Mouse (Mus musculus): ENCODE results near the gene Abcb9. TPM values are rescaled to one million over a fixed set of nuclear protein-coding genes. Genes with fewer than 3 reads are reported as not detected.

Gene Abcb9
- polyA plus RNA-seq (2016; fragmentation: Nextera tagmentation; extraction: Ambion mirVana), result 0.89 and 2.4 TPM in 2 replicates

GRCm38 (mm10) chr5:124095596-124096232, at the start of gene Abcb9:
Gene Abcb9 (minus strand): TSS chr5:124095798.
- H3K9me3 ChIP-seq, result 0 out of 2 replicates have a peak, but pooled peaks cover 2% of the 10 kb centered on the region
- H3K4me1 ChIP-seq, result peaks cover 28% of the 10 kb centered on the region
- peak within 1 kb of the TSS; percentile 80 for H3K27ac ChIP-seq
- peak; percentile 99 for DNase-seq (ENCODE audit: low spot score)
- H3K36me3 ChIP-seq, result no peaks in the 10 kb centered on the region
- peaks cover 21% of the 10 kb centered on the region for H3K27me3 ChIP-seq (ENCODE audit: insufficient read depth, poor library complexity, severe bottlenecking)
- WGBS, result under 1% methylated on average over 42 of the region's 42 CpGs
- H3K4me3 ChIP-seq, result peak within 1 kb of the TSS; percentile 69

GRCm38 (mm10) chr5:124138066-124138465, 42.5 kb upstream of the Abcb9 start:
- Histone ChIP-seq H3K4me3 (no peak overlapping the region), H3K36me3 (peaks cover 83% of the 10 kb centered on the region), H3K27ac (no peak overlapping the region; the same call in 1 of the 2 replicates), H3K4me1 (0 out of 2 replicates have a peak, but pooled peaks cover 7% of the 10 kb centered on the region), H3K9me3 (no peaks in the 10 kb centered on the region), H3K27me3 (ENCODE audit: insufficient read depth, poor library complexity, severe bottlenecking) (no peaks in the 10 kb centered on the region)
- DNase-seq (ENCODE audit: low spot score), result no peak
- WGBS, result 71% methylated on average over 7 of the region's 7 CpGs

GRCm38 (mm10) chr5:124134261-124134660, 38.7 kb upstream of the Abcb9 start:
- H3K4me3 ChIP-seq, result no peak overlapping the region
- H3K9me3 ChIP-seq, result no peaks in the 10 kb centered on the region
- no peak overlapping the region for H3K27ac ChIP-seq
- DNase-seq (ENCODE audit: low spot score), result no peak
- H3K36me3 ChIP-seq, result peaks cover 90% of the 10 kb centered on the region
- H3K27me3 ChIP-seq (ENCODE audit: insufficient read depth, poor library complexity, severe bottlenecking), result no peaks in the 10 kb centered on the region
- WGBS, result 85% methylated on average over 5 of the region's 5 CpGs
- 0 out of 2 replicates have a peak, but pooled peaks cover 7% of the 10 kb centered on the region for H3K4me1 ChIP-seq

GRCm38 (mm10) chr5:124125093-124125492, 29.5 kb upstream of the Abcb9 start:
- Histone ChIP-seq H3K9me3 (no peaks in the 10 kb centered on the region), H3K4me1 (peaks cover 20% of the 10 kb centered on the region; the same call in 1 of the 2 replicates), H3K36me3 (peaks cover 98% of the 10 kb centered on the region), H3K27me3 (ENCODE audit: insufficient read depth, poor library complexity, severe bottlenecking) (no peaks in the 10 kb centered on the region), H3K27ac (no peak overlapping the region), H3K4me3 (no peak overlapping the region)
- WGBS, result 79% methylated on average over 11 of the region's 11 CpGs
- no peak for DNase-seq (ENCODE audit: low spot score)

GRCm38 (mm10) chr5:124122357-124122756, 26.8 kb upstream of the Abcb9 start:
- no peaks in the 10 kb centered on the region for H3K27me3 ChIP-seq (ENCODE audit: insufficient read depth, poor library complexity, severe bottlenecking)
- no peak overlapping the region for H3K4me3 ChIP-seq
- WGBS, result 92% methylated on average over 18 of the region's 18 CpGs
- H3K4me1 ChIP-seq, result peaks cover 26% of the 10 kb centered on the region
- H3K27ac ChIP-seq, result no peak overlapping the region
- DNase-seq (ENCODE audit: low spot score), result no peak
- peaks cover 99% of the 10 kb centered on the region for H3K36me3 ChIP-seq
- no peaks in the 10 kb centered on the region for H3K9me3 ChIP-seq

- Histone ChIP-seq H3K9me3 (no peaks in the 10 kb centered on the region), H3K4me3 (no peak overlapping the region), H3K36me3 (peaks cover 81% of the 10 kb centered on the region), H3K27ac (no peak overlapping the region), H3K27me3 (ENCODE audit: insufficient read depth, poor library complexity, severe bottlenecking) (no peaks in the 10 kb centered on the region), H3K4me1 (peaks cover 37% of the 10 kb centered on the region)
- WGBS, result 71% methylated on average over 5 of the region's 5 CpGs
- DNase-seq (ENCODE audit: low spot score), result no peak
Measured at GRCm38 (mm10) chr5:124119204-124119603, 23.6 kb upstream of the Abcb9 start.

GRCm38 (mm10) chr5:124115990-124116845, 20.6 kb upstream of the Abcb9 start, which contains the start of gene Arl6ip4:
Gene Arl6ip4 (plus strand): TSS chr5:124116089.
- 1% methylated on average over 64 of the region's 64 CpGs for WGBS

GRCm38 (mm10) chr5:124115531-124115930, 19.9 kb upstream of the Abcb9 start:
- Histone ChIP-seq H3K27ac (peak overlapping the region; percentile 96), H3K9me3 (no peaks in the 10 kb centered on the region), H3K36me3 (peaks cover 51% of the 10 kb centered on the region), H3K4me3 (peak overlapping the region; percentile 86), H3K27me3 (ENCODE audit: insufficient read depth, poor library complexity, severe bottlenecking) (no peaks in the 10 kb centered on the region), H3K4me1 (peaks cover 52% of the 10 kb centered on the region)
- no peak for DNase-seq (ENCODE audit: low spot score)
- 19% methylated on average over 7 of the region's 7 CpGs for WGBS

More at GRCm38 (mm10) chr5:124115990-124116845, 20.6 kb upstream of the Abcb9 start, which contains the start of gene Arl6ip4:
- H3K27me3 ChIP-seq (ENCODE audit: insufficient read depth, poor library complexity, severe bottlenecking), result no peaks in the 10 kb centered on the region
- H3K27ac ChIP-seq, result peak within 1 kb of the TSS; percentile 96
- peaks cover 58% of the 10 kb centered on the region for H3K36me3 ChIP-seq
- DNase-seq (ENCODE audit: low spot score), result peak; percentile 84
- peaks cover 50% of the 10 kb centered on the region for H3K4me1 ChIP-seq
- no peaks in the 10 kb centered on the region for H3K9me3 ChIP-seq
- peak within 1 kb of the TSS; percentile 86 for H3K4me3 ChIP-seq

GRCm38 (mm10) chr5:124114276-124115025, 18.9 kb upstream of the Abcb9 start:
- no peaks in the 10 kb centered on the region for H3K27me3 ChIP-seq (ENCODE audit: insufficient read depth, poor library complexity, severe bottlenecking)
- WGBS, result 90% methylated on average over 24 of the region's 24 CpGs
- H3K4me3 ChIP-seq, result peak overlapping the region; percentile 12; the same call in 1 of the 2 replicates
- no peak for DNase-seq (ENCODE audit: low spot score)
- peaks cover 52% of the 10 kb centered on the region for H3K4me1 ChIP-seq
- no peak overlapping the region for H3K27ac ChIP-seq
- peaks cover 40% of the 10 kb centered on the region for H3K36me3 ChIP-seq
- H3K9me3 ChIP-seq, result no peaks in the 10 kb centered on the region

- peaks cover 49% of the 10 kb centered on the region for H3K4me1 ChIP-seq
- peak overlapping the region; percentile 94 for H3K4me3 ChIP-seq
- no peaks in the 10 kb centered on the region for H3K9me3 ChIP-seq
- peaks cover 26% of the 10 kb centered on the region for H3K36me3 ChIP-seq
- peak; percentile 86 for DNase-seq (ENCODE audit: low spot score)
- H3K27me3 ChIP-seq (ENCODE audit: insufficient read depth, poor library complexity, severe bottlenecking), result no peaks in the 10 kb centered on the region
- H3K27ac ChIP-seq, result peak overlapping the region; percentile 97
- 16% methylated on average over 14 of the region's 14 CpGs for WGBS
Measured at GRCm38 (mm10) chr5:124113030-124113429, 17.4 kb upstream of the Abcb9 start.

GRCm38 (mm10) chr5:124112531-124112930, 16.9 kb upstream of the Abcb9 start:
- Histone ChIP-seq H3K36me3 (peaks cover 21% of the 10 kb centered on the region), H3K27me3 (ENCODE audit: insufficient read depth, poor library complexity, severe bottlenecking) (no peaks in the 10 kb centered on the region), H3K9me3 (no peaks in the 10 kb centered on the region), H3K4me1 (peaks cover 47% of the 10 kb centered on the region), H3K4me3 (peak overlapping the region; percentile 94), H3K27ac (peak overlapping the region; percentile 97)
- no peak for DNase-seq (ENCODE audit: low spot score)
- under 1% methylated on average over 18 of the region's 18 CpGs for WGBS

GRCm38 (mm10) chr5:124111742-124112497, 16.3 kb upstream of the Abcb9 start, which contains the start of gene Ogfod2:
Gene Ogfod2 (plus strand): TSS chr5:124112297.
- peak within 1 kb of the TSS; percentile 97 for H3K27ac ChIP-seq
- DNase-seq (ENCODE audit: low spot score), result peak; percentile 99
- no peaks in the 10 kb centered on the region for H3K27me3 ChIP-seq (ENCODE audit: insufficient read depth, poor library complexity, severe bottlenecking)
- H3K36me3 ChIP-seq, result peaks cover 15% of the 10 kb centered on the region
- H3K9me3 ChIP-seq, result no peaks in the 10 kb centered on the region
- peak within 1 kb of the TSS; percentile 94 for H3K4me3 ChIP-seq
- peaks cover 41% of the 10 kb centered on the region for H3K4me1 ChIP-seq
- WGBS, result 1% methylated on average over 66 of the region's 66 CpGs
